Comparison of ENCODE assay signal across 16 mouse cellular contexts in genomic region chr11:117087036-117087799, GRCm38 (mm10). TPM values are rescaled to one million over a fixed set of nuclear protein-coding genes. Genes with fewer than 3 reads are reported as not detected.
DNase-seq lines count a peak whose midpoint lies in the region; ATAC-seq and TF ChIP-seq lines count a peak whose summit lies in the region.
"Had no signal": no experiment of that assay in that cellular context is flagged by ENCODE, and none has a peak within 500 bp of the region (broad histone marks: within the 10 kb centered on the region; RNA-seq: fewer than 3 reads in every experiment).

No protein-coding gene starts in this region.

- H3K27me3 ChIP-seq in heart, embryonic 11.5 days (ENCODE audit: control insufficient read depth, insufficient read depth, low read length): no peaks in the 10 kb centered on the region
- no peaks in the 10 kb centered on the region for H3K27me3 ChIP-seq in testis, adult 2 months (ENCODE audit: control insufficient read depth, insufficient read depth, low read length)
- no peaks in the 10 kb centered on the region for H3K27me3 ChIP-seq in heart, postnatal 0 days (ENCODE audit: control insufficient read depth, insufficient read depth, low read length)
- H3K27me3 ChIP-seq: embryonic facial prominence, embryonic 12.5 days; forebrain, embryonic 15.5 days; limb, embryonic 13.5 days; midbrain, embryonic 12.5 days; neural tube, embryonic 13.5 days; stomach, embryonic 15.5 days had no signal

- no peak overlapping the region for H3K4me3 ChIP-seq in heart, embryonic 11.5 days (ENCODE audit: low read depth, low read length)
- no peak overlapping the region for H3K4me3 ChIP-seq in testis, adult 2 months (ENCODE audit: control insufficient read depth, low read depth, low read length)
- H3K4me3 ChIP-seq in heart, postnatal 0 days (ENCODE audit: low read depth, low read length): no peak overlapping the region
- H3K4me3 ChIP-seq: embryonic facial prominence, embryonic 12.5 days; forebrain, embryonic 15.5 days; limb, embryonic 13.5 days; midbrain, embryonic 12.5 days; neural tube, embryonic 13.5 days; stomach, embryonic 15.5 days had no signal

- TF ChIP-seq CTCF in testis, adult 2 months (IDR thresholded peaks at IDR 0.05; ENCODE audit: control insufficient read depth, insufficient read depth, insufficient replicate concordance, low read depth, low read length): no peak
- TF ChIP-seq CTCF in heart, postnatal 0 days (IDR thresholded peaks at IDR 0.05; ENCODE audit: low read depth): no peak

- ATAC-seq in heart, embryonic 11.5 days (replicated peaks; ENCODE audit: insufficient number of reproducible peaks, low FRiP score, low TSS enrichment): no peak
- ATAC-seq in heart, postnatal 0 days (ENCODE audit: insufficient read depth, low read depth): 0 out of 2 replicates have a peak, but pooled peaks have one; percentile 10
- ATAC-seq: forebrain, embryonic 15.5 days had no signal

- H3K9ac ChIP-seq in heart, embryonic 11.5 days (ENCODE audit: low read depth, low read length): no peak overlapping the region
- no peak overlapping the region for H3K9ac ChIP-seq in heart, postnatal 0 days (replicated peaks; ENCODE audit: low read depth, low read length)
- H3K9ac ChIP-seq: embryonic facial prominence, embryonic 12.5 days; forebrain, embryonic 15.5 days; limb, embryonic 13.5 days; midbrain, embryonic 12.5 days; neural tube, embryonic 13.5 days; stomach, embryonic 15.5 days had no signal

- TF ChIP-seq EP300 in heart, postnatal 0 days (IDR thresholded peaks at IDR 0.05; ENCODE audit: low read depth): no peak

- H3K4me1 ChIP-seq in heart, embryonic 11.5 days (ENCODE audit: control insufficient read depth, insufficient read depth, low read length): peaks cover 33% of the 10 kb centered on the region
- peaks cover 25% of the 10 kb centered on the region for H3K4me1 ChIP-seq in testis, adult 2 months (ENCODE audit: control insufficient read depth, insufficient read depth, low read length)
- H3K4me1 ChIP-seq in heart, postnatal 0 days (ENCODE audit: control insufficient read depth, insufficient read depth): peaks cover 33% of the 10 kb centered on the region

- 46% methylated on average over 9 of the region's 9 CpGs for WGBS in heart, embryonic 11.5 days (ENCODE audit: insufficient replicate concordance)
- 37% methylated on average over 9 of the region's 9 CpGs for WGBS in heart, postnatal 0 days

- no peaks in the 10 kb centered on the region for H3K9me3 ChIP-seq in heart, embryonic 11.5 days (replicated peaks; ENCODE audit: control insufficient read depth, low read length)
- H3K9me3 ChIP-seq in heart, postnatal 0 days (replicated peaks; ENCODE audit: control insufficient read depth, low read length): no peaks in the 10 kb centered on the region
- H3K9me3 ChIP-seq: embryonic facial prominence, embryonic 12.5 days; forebrain, embryonic 15.5 days; limb, embryonic 13.5 days; midbrain, embryonic 12.5 days; neural tube, embryonic 13.5 days; stomach, embryonic 15.5 days had no signal

- H3K36me3 ChIP-seq in heart, embryonic 11.5 days (ENCODE audit: control insufficient read depth, insufficient read depth, low read length): no peaks in the 10 kb centered on the region
- H3K36me3 ChIP-seq in testis, adult 2 months (ENCODE audit: control insufficient read depth, insufficient read depth, low read length): no peaks in the 10 kb centered on the region
- H3K36me3 ChIP-seq in heart, postnatal 0 days (replicated peaks; ENCODE audit: control insufficient read depth, insufficient read depth, low read length): no peaks in the 10 kb centered on the region
- H3K36me3 ChIP-seq: embryonic facial prominence, embryonic 12.5 days; forebrain, embryonic 15.5 days; stomach, embryonic 15.5 days had no signal

- peak; percentile 98 for DNase-seq in heart, adult 11 months
- no peak for DNase-seq in testis, postnatal 14 days (ENCODE audit: low spot score)
- DNase-seq in heart, postnatal 0 days (ENCODE audit: low spot score): no peak
- DNase-seq in right cerebral cortex, adult 18-20 months: no peak
- no peak for DNase-seq in urinary bladder, postnatal 10 days (ENCODE audit: low spot score)
- no peak for DNase-seq in cerebellum, adult 9-11 months
- DNase-seq: adrenal gland, adult 8-10 months; cerebellum, adult 11-12 months had no signal

- H3K27ac ChIP-seq in heart, embryonic 11.5 days (ENCODE audit: low read depth, low read length): no peak overlapping the region
- peak overlapping the region; percentile 5; the same call in 1 of the 2 replicates for H3K27ac ChIP-seq in testis, adult 2 months (ENCODE audit: control insufficient read depth, insufficient read depth, low read depth, low read length)
- peak overlapping the region; percentile 64 for H3K27ac ChIP-seq in heart, postnatal 0 days (ENCODE audit: low read depth)
- H3K27ac ChIP-seq: embryonic facial prominence, embryonic 12.5 days; forebrain, embryonic 15.5 days; limb, embryonic 13.5 days; midbrain, embryonic 12.5 days; neural tube, embryonic 13.5 days; stomach, embryonic 15.5 days had no signal

- no peak overlapping the region for H3K4me2 ChIP-seq in heart, embryonic 11.5 days
- H3K4me2 ChIP-seq in heart, postnatal 0 days (ENCODE audit: low read depth, low read length): no peak overlapping the region
- H3K4me2 ChIP-seq: embryonic facial prominence, embryonic 12.5 days; forebrain, embryonic 15.5 days; limb, embryonic 13.5 days; midbrain, embryonic 12.5 days; neural tube, embryonic 13.5 days; stomach, embryonic 15.5 days had no signal

- TF ChIP-seq POLR2A in testis, adult 2 months (IDR thresholded peaks at IDR 0.05; ENCODE audit: control insufficient read depth, low read depth, low read length): no peak

RNA-seq across cellular contexts. Expression of gene Sec14l1, which starts 27.8 kb away (rescaled TPM):
- polyA plus RNA-seq in heart, embryonic 11.5 days (2014; fragmentation: Nextera tagmentation; extraction: Ambion mirVana): 32.6 and 39.4 TPM in 2 replicates
- 133 and 153 TPM in 2 replicates for polyA plus RNA-seq in testis, adult 2 months (2012; rRNA removed)
- 62.1 and 71.6 TPM in 2 replicates for total RNA-seq in heart, postnatal 0 days (2014; rRNA removed; ENCODE audit: low replicate concordance)
- 36.4 and 38.0 TPM in 2 replicates for polyA plus RNA-seq in heart, postnatal 0 days (2015; fragmentation: Nextera tagmentation; extraction: Ambion mirVana)
